Mouse (Mus musculus): Measurements from ENCODE around the gene Kcnma1.
A peak's percentile ranks its signal among the peaks of the same experiment; 100 is the strongest.

The Kcnma1 gene

DNA sequence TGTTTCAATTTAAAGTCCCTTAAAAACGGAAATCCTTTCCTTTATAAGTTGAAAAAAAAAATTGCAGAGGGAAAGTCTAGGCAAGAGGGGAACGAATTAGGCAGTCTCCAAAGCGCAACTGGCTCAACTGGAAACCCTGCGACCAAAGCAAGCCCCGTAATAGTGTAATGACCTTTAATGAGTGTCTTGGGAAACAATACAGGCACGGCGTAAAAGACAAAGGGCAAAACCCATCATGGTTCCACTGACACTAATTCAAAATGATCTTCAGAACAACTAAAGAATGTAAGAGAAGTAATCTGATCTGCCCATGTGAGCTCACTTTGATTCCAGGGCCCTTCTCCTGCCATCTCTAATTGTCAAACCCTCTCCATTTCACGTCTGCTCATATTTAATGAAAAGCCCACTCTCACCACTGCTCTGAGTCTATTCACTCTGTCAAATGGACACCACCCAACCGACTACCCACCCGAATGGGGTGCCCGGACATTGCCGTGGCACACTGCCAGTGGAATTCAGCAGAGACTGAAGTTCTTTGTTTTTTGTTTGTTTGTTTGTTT lies 591.7 kb downstream of the Kcnma1 start:
- DNase-seq = no peak

DNA sequence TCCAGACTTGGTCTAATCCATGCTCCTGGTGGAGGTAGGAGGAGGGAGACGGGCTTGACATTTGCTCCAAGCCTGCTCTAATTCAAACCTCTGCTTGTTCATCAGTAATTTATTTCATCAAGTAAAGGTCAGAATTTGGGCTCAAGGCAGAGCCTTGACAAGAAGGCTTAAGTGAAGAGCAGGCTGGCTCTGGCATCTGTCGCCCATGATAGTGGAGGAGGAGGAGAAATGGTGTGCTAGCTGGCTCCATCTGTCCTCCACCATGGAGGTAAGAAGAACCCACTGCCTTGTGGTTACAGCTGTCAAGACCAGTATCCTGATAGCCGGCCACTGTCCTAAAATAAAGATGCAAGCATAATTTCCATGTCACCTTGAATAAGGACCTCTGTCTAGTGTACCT lies 595.3 kb downstream of the Kcnma1 start:
- no peak for DNase-seq

DNA sequence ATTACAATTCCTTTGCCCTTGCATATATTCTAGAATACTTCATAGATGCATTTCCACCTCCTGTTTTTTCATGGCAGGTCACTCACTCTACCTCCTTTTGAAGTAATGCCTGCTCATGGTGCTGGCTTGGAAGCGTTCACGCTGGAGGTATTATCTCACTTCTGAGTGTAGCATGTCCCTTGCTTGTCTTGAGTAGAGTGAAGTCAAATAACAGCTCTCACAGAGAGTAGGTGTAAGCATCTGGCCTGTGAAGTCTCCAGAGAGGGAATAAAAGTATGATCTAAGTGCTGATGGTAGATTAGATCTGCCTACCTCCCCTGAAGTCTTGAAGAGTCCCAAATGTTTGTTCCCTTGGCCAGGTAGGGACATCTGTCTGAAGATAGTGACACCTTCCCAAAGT lies 607.2 kb downstream of the Kcnma1 start:
- no peak for DNase-seq

GRCm38 (mm10) chr14:23400777-23401469 lies 613.4 kb downstream of the Kcnma1 start:
- peak; percentile 17 to 30 for DNase-seq

- DNase-seq = no peak
Observed at GRCm38 (mm10) chr14:23397642-23398041, 616.6 kb downstream of the Kcnma1 start.

- DNase-seq = no peak
Observed at GRCm38 (mm10) chr14:23391566-23391965, 622.7 kb downstream of the Kcnma1 start.

GRCm38 (mm10) chr14:23390768-23391167 lies 623.5 kb downstream of the Kcnma1 start:
- DNase-seq = no peak

DNA sequence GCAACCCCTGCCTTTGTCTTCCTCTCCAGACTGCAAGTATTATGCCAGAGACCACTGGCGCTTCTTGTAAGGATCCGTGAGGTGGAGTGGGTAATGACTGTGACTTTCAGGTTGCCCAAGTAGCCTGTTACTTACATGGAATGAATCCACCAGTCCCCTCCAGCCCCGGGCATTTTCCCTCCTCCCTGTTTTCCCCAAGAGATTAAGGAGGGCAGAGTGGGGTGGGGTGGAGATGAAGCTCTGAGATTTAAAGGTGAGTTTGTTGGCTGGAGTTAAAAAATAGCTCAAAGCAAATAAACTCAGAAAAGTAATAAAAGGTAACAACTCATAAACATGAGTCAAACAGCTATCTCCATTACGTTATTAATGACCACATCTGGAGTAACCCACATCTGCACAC lies 624.1 kb downstream of the Kcnma1 start:
- no peak for DNase-seq

GRCm38 (mm10) chr14:23386786-23387185 lies 627.5 kb downstream of the Kcnma1 start:
- no peak for DNase-seq

DNA sequence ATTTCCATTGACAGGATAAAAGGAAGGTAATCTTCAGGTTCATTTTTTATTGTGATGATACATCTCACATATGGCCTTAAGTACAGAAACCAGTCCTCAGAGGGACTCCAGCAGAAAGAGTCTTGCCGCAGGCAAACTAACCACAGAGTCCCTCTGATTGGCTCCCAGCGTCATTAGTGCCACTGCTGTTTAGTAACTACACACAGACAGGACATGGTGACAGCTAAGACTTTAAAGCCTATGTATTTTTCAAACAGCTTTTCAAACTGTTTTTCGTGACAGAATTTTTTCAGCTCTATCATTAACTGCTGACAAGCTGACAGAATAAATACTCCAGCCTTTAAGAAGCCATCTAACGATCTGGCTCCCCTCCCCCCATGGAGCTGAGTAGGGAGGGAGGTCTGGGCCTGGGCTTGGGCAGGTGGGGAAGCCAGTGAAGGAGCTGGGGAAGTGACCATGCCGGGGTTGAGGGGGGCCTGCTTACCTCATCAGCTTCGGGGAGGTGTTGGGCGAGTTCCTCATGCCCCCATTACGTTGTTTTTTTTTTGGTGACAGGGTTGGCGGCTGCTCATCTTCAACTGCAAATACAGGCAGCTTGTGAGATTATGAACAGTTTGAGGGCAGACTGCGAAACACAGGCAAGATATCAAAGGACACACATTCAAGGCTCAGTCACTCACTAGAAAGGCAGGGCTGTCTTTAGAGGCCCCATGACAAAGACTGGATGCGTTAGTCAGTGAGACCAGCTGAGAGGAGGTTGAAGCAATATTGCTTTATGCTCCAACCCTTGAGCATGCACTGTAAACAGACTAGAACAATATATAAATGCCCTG lies 628.3 kb downstream of the Kcnma1 start:
- no peak for DNase-seq

DNA sequence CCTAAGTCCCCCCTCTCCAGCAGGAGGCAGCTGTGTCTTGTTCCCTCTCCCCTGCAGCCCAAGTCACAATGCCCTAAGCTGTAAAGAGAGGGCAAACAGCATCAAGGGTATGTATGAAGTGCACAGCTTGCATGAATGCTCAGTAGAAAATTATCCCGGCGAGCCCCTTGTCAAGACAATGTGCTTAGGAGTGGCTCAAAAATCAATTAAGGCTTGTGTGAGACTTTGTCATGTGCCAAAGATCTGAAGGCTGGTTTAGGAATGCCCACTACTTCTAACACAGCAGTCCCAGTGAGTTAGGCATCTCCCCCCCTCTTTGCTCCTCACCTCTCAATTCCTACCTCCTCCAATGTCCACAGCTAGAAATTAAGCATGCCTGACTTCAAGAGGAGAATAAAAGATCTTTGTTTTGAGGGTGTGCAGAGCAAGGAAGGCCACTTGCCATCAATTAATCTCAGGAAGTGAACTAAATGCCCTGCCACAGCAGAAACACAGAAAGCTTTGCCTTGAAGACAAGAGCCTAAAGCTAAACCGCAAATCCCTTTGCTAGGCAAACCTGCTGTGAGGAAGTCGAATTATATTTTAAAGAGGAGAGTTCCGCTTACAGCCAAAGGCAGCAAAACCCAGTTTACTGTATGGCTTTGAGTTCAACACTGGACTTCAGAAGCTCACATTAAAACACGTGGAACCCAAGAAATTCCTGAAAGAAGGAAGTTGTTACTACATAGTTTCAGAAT lies 635.8 kb downstream of the Kcnma1 start:
- DNase-seq = no peak

- DNase-seq = no peak
Observed at GRCm38 (mm10) chr14:23372021-23372420, 642.3 kb downstream of the Kcnma1 start.

GRCm38 (mm10) chr14:23360491-23360995 lies 653.7 kb downstream of the Kcnma1 start:
- DNase-seq = no peak

DNA sequence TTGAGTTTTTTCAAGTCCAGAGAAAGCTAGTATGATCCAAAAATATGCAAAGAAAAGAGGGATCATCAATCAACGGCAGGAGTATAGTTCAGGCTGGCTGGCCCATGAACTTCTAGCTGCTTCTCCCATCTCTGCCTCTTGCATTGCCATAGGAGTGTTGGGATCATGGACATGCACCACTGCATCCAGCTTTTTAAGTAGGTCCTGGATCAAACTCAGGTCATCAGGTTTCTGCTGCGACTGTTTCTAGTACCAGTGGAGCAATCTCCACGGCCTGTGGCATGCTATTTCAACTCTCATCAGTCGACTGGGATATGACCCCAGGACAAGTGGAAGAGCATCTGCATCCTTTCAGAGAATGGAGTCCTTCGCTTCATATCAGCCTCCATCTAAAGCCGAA lies 655.5 kb downstream of the Kcnma1 start:
- no peak for DNase-seq

GRCm38 (mm10) chr14:23357529-23358278 lies 656.6 kb downstream of the Kcnma1 start:
- DNase-seq = no peak

DNA sequence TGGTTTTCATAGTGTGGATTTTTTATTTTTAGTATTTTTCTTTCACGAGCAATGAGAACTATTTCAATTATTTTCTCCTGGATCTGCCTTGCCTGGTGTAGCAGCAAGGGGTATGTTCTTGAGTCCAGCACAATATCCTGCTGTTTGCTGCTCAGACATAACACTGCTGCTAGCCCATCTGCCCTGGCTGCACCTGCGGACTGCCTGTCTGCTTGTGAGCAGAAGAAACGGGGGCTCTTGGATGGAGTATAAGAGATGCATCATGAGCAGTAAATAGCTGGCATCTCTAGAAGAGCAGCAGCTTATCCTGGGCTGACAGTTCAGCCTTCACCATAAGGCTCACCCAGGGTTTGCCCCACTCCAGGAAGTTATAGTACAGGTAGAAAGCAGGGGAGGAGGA lies 687.5 kb downstream of the Kcnma1 start:
- DNase-seq = no peak

DNA sequence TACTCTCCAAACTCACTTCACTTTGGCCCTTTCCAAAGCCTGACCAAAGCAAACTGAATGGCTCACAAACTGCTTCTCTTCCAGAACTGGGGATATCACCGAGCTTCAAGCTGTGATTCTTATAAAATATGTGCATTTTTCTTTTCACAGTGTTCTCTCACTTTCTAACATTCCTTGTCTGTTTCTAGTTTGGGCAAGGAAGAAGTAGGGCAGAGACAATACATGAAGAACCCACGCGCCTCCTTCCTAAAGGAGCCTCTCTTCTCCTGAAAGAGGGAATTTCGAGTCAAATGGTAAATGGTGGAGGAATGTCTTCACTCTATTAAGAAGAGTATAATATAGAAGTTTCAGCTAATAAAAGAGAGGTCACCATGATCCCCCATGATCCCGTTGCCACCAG lies 709.0 kb downstream of the Kcnma1 start:
- DNase-seq = no peak

DNA sequence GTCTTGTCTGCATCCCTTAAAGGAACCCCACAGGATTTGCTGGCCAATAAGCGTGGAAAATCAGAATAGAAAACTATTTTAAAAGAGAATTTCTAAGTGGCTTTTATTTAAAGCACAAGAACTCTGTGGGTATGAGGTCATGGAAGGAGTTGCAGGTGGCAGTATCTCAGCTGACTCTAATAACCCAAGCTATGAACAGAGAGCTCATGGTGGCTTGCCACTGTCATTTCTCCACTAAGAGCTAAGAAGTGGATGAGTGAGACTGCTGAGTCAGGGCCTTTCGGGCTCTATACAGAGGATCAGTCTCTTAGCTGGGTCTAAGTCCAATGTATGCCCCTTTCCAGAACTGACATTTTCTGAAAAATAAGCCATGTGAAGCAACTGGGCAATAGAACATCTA lies 713.8 kb downstream of the Kcnma1 start:
- no peak for DNase-seq

- no peak for DNase-seq
Observed at GRCm38 (mm10) chr14:23290634-23291033, 723.7 kb downstream of the Kcnma1 start.

- DNase-seq = no peak
Observed at GRCm38 (mm10) chr14:23266554-23267309, 747.6 kb downstream of the Kcnma1 start.

DNA sequence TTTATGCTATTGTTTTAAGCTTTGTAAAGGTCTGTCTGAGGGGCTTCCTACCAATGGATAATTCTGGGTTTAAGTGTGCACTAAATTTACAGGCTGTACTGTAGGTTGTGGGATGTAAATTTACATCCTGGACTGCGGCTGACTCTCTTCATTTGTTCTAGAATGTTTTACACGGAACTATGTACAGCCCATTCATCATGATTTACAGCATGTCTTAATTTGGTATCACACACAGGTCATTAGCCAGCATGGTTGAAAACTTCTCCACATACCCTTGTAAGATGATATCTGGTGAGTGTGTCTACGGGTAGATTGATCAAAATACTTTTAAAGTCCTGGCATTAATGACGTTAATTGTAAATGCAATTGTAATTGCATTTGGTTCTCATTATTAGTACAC lies 761.1 kb downstream of the Kcnma1 start:
- no peak for DNase-seq

- DNase-seq = no peak
Observed at GRCm38 (mm10) chr14:23244446-23244845, 769.8 kb downstream of the Kcnma1 start.

Measured in cerebellum, adult 18-20 months (tissue).